Mouse (Mus musculus): ENCODE data around the gene Map9.
"Not testable (repeated sequence)": the region's sequence is repeated elsewhere in the genome, so short reads cannot be mapped to it uniquely, and the experiment has no call there.

Map9 gene

GRCm38 (mm10) chr3:82357797-82358524 lies at the start of gene Map9:
Gene Map9, plus strand, starts transcription at chr3:82358044.
- DNase-seq (ENCODE audit: low read depth): peak; percentile 66

- no peak for DNase-seq (ENCODE audit: low read depth)
Measured at GRCm38 (mm10) chr3:82315728-82316127, 42.1 kb upstream of the Map9 start.

GRCm38 (mm10) chr3:82326736-82327135 lies 31.1 kb upstream of the Map9 start:
- not testable (repeated sequence) for DNase-seq (ENCODE audit: low read depth)

- no peak for DNase-seq (ENCODE audit: low read depth)
Measured at GRCm38 (mm10) chr3:82332067-82332466, 25.8 kb upstream of the Map9 start.

- no peak for DNase-seq (ENCODE audit: low read depth)
Measured at GRCm38 (mm10) chr3:82332536-82332935, 25.3 kb upstream of the Map9 start.

- peak; percentile 53 for DNase-seq (ENCODE audit: low read depth)
Measured at GRCm38 (mm10) chr3:82333128-82333969, 24.5 kb upstream of the Map9 start.

GRCm38 (mm10) chr3:82340111-82340510 lies 17.7 kb upstream of the Map9 start:
- no peak for DNase-seq (ENCODE audit: low read depth)

GRCm38 (mm10) chr3:82348277-82348860 lies 9.5 kb upstream of the Map9 start:
- DNase-seq (ENCODE audit: low read depth): no peak

GRCm38 (mm10) chr3:82350321-82350720 lies 7.5 kb upstream of the Map9 start:
- no peak for DNase-seq (ENCODE audit: low read depth)

GRCm38 (mm10) chr3:82357340-82357739 lies 504 bp upstream of the Map9 start:
- no peak for DNase-seq (ENCODE audit: low read depth)

GRCm38 (mm10) chr3:82359036-82359435 lies 1.2 kb downstream of the Map9 start:
- no peak for DNase-seq (ENCODE audit: low read depth)

GRCm38 (mm10) chr3:82362452-82362851 lies 4.6 kb downstream of the Map9 start:
- peak; percentile 12 for DNase-seq (ENCODE audit: low read depth)

- no peak for DNase-seq (ENCODE audit: low read depth)
Measured at GRCm38 (mm10) chr3:82364505-82364904, 6.7 kb downstream of the Map9 start.

GRCm38 (mm10) chr3:82364988-82365387 lies 7.1 kb downstream of the Map9 start:
- DNase-seq (ENCODE audit: low read depth): peak; percentile 9

GRCm38 (mm10) chr3:82369063-82369860 lies 11.4 kb downstream of the Map9 start:
- no peak for DNase-seq (ENCODE audit: low read depth)

GRCm38 (mm10) chr3:82370439-82371011 lies 12.7 kb downstream of the Map9 start:
- no peak for DNase-seq (ENCODE audit: low read depth)

GRCm38 (mm10) chr3:82376965-82377364 lies 19.1 kb downstream of the Map9 start:
- no peak for DNase-seq (ENCODE audit: low read depth)

- DNase-seq (ENCODE audit: low read depth): no peak
Measured at GRCm38 (mm10) chr3:82382325-82382724, 24.5 kb downstream of the Map9 start.

GRCm38 (mm10) chr3:82385091-82385490 lies 27.2 kb downstream of the Map9 start:
- DNase-seq (ENCODE audit: low read depth): no peak

- no peak for DNase-seq (ENCODE audit: low read depth)
Measured at GRCm38 (mm10) chr3:82405830-82406229, 48.0 kb downstream of the Map9 start.

GRCm38 (mm10) chr3:82406336-82406735 lies 48.5 kb downstream of the Map9 start:
- no peak for DNase-seq (ENCODE audit: low read depth)

GRCm38 (mm10) chr3:82407432-82407831 lies 49.6 kb downstream of the Map9 start:
- DNase-seq (ENCODE audit: low read depth): no peak
